Mouse (Mus musculus) ES-E14 (cell line): Measurements from ENCODE around the gene Slc39a11.

Experiments
- CHD2 ChIP-seq: IDR thresholded peaks from 2 replicates; pipeline ENCODE4 v1.6.1; 2014; ENCODE audit warnings: mild to moderate bottlenecking, low read depth, low read length, inconsistent platforms
- HCFC1 ChIP-seq: IDR thresholded peaks from 2 replicates; pipeline ENCODE4 v1.6.1; 2012; ENCODE audit warnings: low read length, inconsistent platforms, borderline replicate concordance; ENCODE audit not compliant: insufficient read depth
- MAFK ChIP-seq: IDR thresholded peaks from 2 replicates; pipeline ENCODE4 v1.6.1; 2014; ENCODE audit warnings: mild to moderate bottlenecking, low read depth, low read length, inconsistent platforms; ENCODE audit not compliant: insufficient read depth
- ZC3H11A ChIP-seq: IDR thresholded peaks from 2 replicates; pipeline ENCODE4 v1.6.1; 2012; ENCODE audit warnings: low read depth, mild to moderate bottlenecking, inconsistent platforms, low read length, borderline replicate concordance
- ZNF384 ChIP-seq: IDR thresholded peaks from 2 replicates; pipeline ENCODE4 v1.6.1; 2012; ENCODE audit warnings: low read depth, low read length, inconsistent platforms

DNA sequence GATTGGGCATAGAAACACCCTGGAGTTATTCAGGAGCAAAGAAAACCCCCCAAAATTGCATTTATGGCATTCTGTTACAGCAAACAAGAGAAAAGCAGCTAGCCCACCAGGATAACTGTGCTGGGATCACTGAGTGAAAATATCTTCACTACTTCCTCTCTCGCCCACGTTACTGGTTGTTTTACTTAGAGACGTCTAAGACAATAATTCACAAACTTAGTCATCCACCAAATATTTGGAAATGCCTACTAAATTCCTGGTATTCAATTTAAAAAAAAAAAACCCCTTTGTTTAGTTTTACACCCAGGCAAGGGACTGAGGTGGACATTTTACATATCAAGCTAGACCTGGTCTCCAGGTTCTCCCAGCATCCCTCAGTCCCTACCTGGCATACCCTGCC lies 384.3 kb downstream of the Slc39a11 start:
- TF ChIP-seq ZC3H11A = no peak
- TF ChIP-seq HCFC1 = no peak
- TF ChIP-seq ZNF384 = no peak
- TF ChIP-seq CHD2 = no peak
- TF ChIP-seq MAFK = no peak
